Mouse (Mus musculus): ENCODE results near the gene Rftn1. TPM values are rescaled to one million over a fixed set of nuclear protein-coding genes. Genes with fewer than 3 reads are reported as not detected.

Rftn1 gene
- polyA plus RNA-seq, 2 experiments = 14.6 to 15.0 TPM

DNA sequence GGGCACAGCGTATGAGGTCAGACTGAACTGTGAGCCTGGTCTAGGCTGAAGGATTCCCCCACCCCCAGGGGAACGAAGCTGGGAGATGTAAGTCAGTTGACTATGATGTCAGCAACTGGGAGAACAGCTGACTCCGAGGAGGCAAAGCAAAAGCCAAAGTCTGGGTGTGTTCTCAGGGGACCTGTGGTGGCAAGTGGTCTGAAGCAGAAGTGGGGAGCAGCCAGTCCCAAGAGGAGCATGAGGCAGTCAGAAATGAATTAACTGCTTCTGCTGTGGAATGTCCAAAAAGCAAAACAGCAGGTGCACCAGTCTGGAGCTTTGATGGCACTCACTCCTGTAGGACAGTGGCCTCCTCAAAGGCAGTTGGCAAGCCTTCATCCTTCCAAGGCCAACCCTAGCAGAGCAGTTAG, 7.9 kb downstream of the Rftn1 start:
- no peak for TF ChIP-seq POLR2A (IDR thresholded peaks at IDR 0.05; ENCODE audit: borderline replicate concordance, extremely low read depth, insufficient read depth, insufficient read length)
- 0 out of 2 replicates have a peak, but pooled peaks cover 2% of the 10 kb centered on the region for H3K4me1 ChIP-seq (ENCODE audit: control insufficient read depth, insufficient read depth, low read length)
- H3K9ac ChIP-seq (ENCODE audit: low read depth, low read length, severe bottlenecking) = no peak overlapping the region
- H3K4me3 ChIP-seq (replicated peaks; ENCODE audit: low read length) = no peak overlapping the region
- ATAC-seq (ENCODE audit: low FRiP score, low read depth) (no peak), DNase-seq (ENCODE audit: low spot score) (no peak)
- H3K27ac ChIP-seq (replicated peaks; ENCODE audit: low read depth, low read length) = no peak overlapping the region
- H3K4me2 ChIP-seq (replicated peaks; ENCODE audit: low read depth, low read length, severe bottlenecking) = no peak overlapping the region
- WGBS = 78% methylated on average over 3 of the region's 3 CpGs
- no peaks in the 10 kb centered on the region for H3K27me3 ChIP-seq (ENCODE audit: control insufficient read depth, insufficient read depth, low read length)
- peaks cover 4% of the 10 kb centered on the region; the same call in 1 of the 2 replicates for H3K9me3 ChIP-seq (ENCODE audit: control insufficient read depth, low read length)
- no peaks in the 10 kb centered on the region for H3K36me3 ChIP-seq (ENCODE audit: control insufficient read depth, insufficient read depth, low read length)

DNA sequence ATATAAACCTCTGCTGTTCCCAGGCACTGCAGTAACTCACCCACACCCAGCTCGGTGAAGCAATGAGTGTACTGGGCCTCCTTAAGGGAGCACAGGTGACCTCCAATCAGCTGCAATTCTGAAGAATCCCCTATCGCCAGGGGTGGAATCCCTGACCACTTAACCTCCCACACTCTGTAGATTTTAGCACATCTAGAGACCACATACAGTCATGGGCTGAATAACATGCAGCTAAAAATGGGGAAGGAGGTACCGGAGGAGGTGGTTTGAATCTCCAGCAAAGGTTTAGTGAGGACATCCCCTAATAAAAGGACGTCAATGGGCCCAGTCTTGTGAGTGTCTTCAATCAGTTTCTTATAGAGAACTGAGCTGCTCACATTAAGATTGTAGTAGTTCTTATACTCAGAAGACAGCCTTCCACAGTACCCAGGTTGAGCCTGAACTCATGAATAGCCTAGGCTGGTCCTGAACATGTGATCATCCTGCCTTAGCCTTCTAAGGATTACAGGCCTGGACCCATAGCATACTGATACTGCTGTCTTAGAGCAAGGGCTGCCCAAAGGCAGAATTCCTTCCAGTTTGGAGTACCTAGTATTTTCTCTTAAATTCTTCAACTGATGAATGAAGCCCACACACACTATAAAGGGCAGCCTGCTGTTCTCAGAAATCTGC, 9.4 kb downstream of the Rftn1 start:
- H3K4me2 ChIP-seq (replicated peaks; ENCODE audit: low read depth, low read length, severe bottlenecking) = no peak overlapping the region
- 0 out of 2 replicates have a peak, but pooled peaks cover 2% of the 10 kb centered on the region for H3K4me1 ChIP-seq (ENCODE audit: control insufficient read depth, insufficient read depth, low read length)
- H3K27me3 ChIP-seq (ENCODE audit: control insufficient read depth, insufficient read depth, low read length) = no peaks in the 10 kb centered on the region
- H3K9me3 ChIP-seq (ENCODE audit: control insufficient read depth, low read length) = peaks cover 4% of the 10 kb centered on the region; the same call in 1 of the 2 replicates
- DNase-seq (ENCODE audit: low spot score) (no peak), ATAC-seq (ENCODE audit: low FRiP score, low read depth) (no peak)
- no peaks in the 10 kb centered on the region for H3K36me3 ChIP-seq (ENCODE audit: control insufficient read depth, insufficient read depth, low read length)
- no peak overlapping the region for H3K9ac ChIP-seq (ENCODE audit: low read depth, low read length, severe bottlenecking)
- WGBS = 89% methylated on average over 4 of the region's 4 CpGs
- no peak overlapping the region for H3K27ac ChIP-seq (replicated peaks; ENCODE audit: low read depth, low read length)
- no peak for TF ChIP-seq POLR2A (IDR thresholded peaks at IDR 0.05; ENCODE audit: borderline replicate concordance, extremely low read depth, insufficient read depth, insufficient read length)
- no peak overlapping the region for H3K4me3 ChIP-seq (replicated peaks; ENCODE audit: low read length)

DNA sequence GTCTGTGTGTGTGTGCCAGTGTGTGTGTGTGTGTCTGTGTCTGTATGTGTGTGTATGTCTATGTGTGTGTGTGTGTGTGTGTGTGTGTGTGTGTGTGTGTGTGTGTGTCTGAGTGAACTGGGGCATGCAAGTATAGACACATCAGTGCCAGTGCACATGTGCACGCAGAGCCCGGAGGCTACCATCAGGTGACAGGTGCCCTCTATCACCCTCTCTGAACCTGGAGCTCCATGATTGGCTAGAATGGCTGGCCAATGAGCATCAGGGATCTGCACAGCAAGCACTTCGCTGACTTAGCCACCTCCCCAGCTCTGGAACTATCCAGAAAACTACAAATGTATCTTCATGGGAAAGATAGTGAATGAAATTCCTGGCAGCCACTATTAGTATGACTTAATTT, 16.7 kb downstream of the Rftn1 start:
- H3K36me3 ChIP-seq (ENCODE audit: control insufficient read depth, insufficient read depth, low read length) = no peaks in the 10 kb centered on the region
- TF ChIP-seq POLR2A (IDR thresholded peaks at IDR 0.05; ENCODE audit: borderline replicate concordance, extremely low read depth, insufficient read depth, insufficient read length) = no peak
- no peak overlapping the region for H3K27ac ChIP-seq (replicated peaks; ENCODE audit: low read depth, low read length)
- H3K27me3 ChIP-seq (ENCODE audit: control insufficient read depth, insufficient read depth, low read length) = no peaks in the 10 kb centered on the region
- 95% methylated on average over 3 of the region's 3 CpGs for WGBS
- H3K4me3 ChIP-seq (replicated peaks; ENCODE audit: low read length) = no peak overlapping the region
- H3K9ac ChIP-seq (ENCODE audit: low read depth, low read length, severe bottlenecking) = no peak overlapping the region
- ATAC-seq (ENCODE audit: low FRiP score, low read depth) = no peak
- DNase-seq (ENCODE audit: low spot score) = no peak
- H3K4me2 ChIP-seq (replicated peaks; ENCODE audit: low read depth, low read length, severe bottlenecking) = no peak overlapping the region
- H3K9me3 ChIP-seq (ENCODE audit: control insufficient read depth, low read length) = peaks cover 4% of the 10 kb centered on the region; the same call in 1 of the 2 replicates
- H3K4me1 ChIP-seq (ENCODE audit: control insufficient read depth, insufficient read depth, low read length) = no peaks in the 10 kb centered on the region

DNA sequence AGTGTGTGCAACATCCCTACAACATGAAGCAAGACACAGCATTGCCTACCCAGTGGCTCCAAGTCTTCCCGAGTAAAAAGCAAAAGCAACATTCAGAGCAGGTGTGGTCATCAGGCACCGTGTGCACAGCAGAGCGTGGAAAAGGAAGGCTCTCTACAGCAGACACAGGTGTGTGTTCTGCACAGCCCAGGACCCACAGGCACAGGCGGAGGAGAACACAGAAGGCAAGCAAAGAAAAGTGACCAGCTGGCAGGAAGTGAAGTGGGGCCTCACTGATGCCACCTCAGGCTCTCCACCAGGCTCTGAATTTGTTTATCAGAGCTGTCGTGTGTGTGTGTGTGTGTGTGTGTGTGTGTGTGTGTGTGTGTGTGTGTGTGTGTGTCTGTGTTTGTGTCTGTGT, 17.1 kb downstream of the Rftn1 start:
- no peak overlapping the region for H3K9ac ChIP-seq (ENCODE audit: low read depth, low read length, severe bottlenecking)
- H3K27me3 ChIP-seq (ENCODE audit: control insufficient read depth, insufficient read depth, low read length) = no peaks in the 10 kb centered on the region
- no peak for ATAC-seq (ENCODE audit: low FRiP score, low read depth)
- no peak overlapping the region for H3K4me2 ChIP-seq (replicated peaks; ENCODE audit: low read depth, low read length, severe bottlenecking)
- H3K36me3 ChIP-seq (ENCODE audit: control insufficient read depth, insufficient read depth, low read length) = no peaks in the 10 kb centered on the region
- 92% methylated on average over 5 of the region's 5 CpGs for WGBS
- H3K27ac ChIP-seq (replicated peaks; ENCODE audit: low read depth, low read length) = no peak overlapping the region
- H3K4me3 ChIP-seq (replicated peaks; ENCODE audit: low read length) = no peak overlapping the region
- H3K9me3 ChIP-seq (ENCODE audit: control insufficient read depth, low read length) = peaks cover 4% of the 10 kb centered on the region; the same call in 1 of the 2 replicates
- no peaks in the 10 kb centered on the region for H3K4me1 ChIP-seq (ENCODE audit: control insufficient read depth, insufficient read depth, low read length)
- TF ChIP-seq POLR2A (IDR thresholded peaks at IDR 0.05; ENCODE audit: borderline replicate concordance, extremely low read depth, insufficient read depth, insufficient read length) = no peak
- DNase-seq (ENCODE audit: low spot score) = no peak

DNA sequence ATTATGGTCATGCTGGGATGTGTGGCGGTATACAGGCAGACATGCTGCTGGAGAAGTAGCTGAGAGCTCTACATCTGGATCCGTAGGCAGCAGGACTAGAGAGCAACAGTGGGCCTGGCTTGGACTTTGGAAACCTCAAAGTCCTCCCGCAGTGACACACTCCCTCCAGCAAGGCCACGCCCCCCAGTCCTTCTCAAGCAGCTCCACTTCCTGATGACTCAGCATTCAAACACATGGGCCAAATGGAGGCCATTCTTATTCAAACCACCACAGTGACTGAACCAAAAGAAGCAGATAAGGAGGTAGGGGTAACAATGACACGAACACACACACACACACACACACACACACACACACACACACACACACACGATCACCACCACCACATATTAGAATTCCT, 17.7 kb downstream of the Rftn1 start:
- no peak overlapping the region for H3K27ac ChIP-seq (replicated peaks; ENCODE audit: low read depth, low read length)
- 91% methylated on average over 6 of the region's 6 CpGs for WGBS
- ATAC-seq (ENCODE audit: low FRiP score, low read depth) = no peak
- no peak for DNase-seq (ENCODE audit: low spot score)
- H3K9me3 ChIP-seq (ENCODE audit: control insufficient read depth, low read length) = peaks cover 2% of the 10 kb centered on the region; the same call in 1 of the 2 replicates
- H3K36me3 ChIP-seq (ENCODE audit: control insufficient read depth, insufficient read depth, low read length) = no peaks in the 10 kb centered on the region
- no peak overlapping the region for H3K4me3 ChIP-seq (replicated peaks; ENCODE audit: low read length)
- H3K4me1 ChIP-seq (ENCODE audit: control insufficient read depth, insufficient read depth, low read length) = no peaks in the 10 kb centered on the region
- H3K4me2 ChIP-seq (replicated peaks; ENCODE audit: low read depth, low read length, severe bottlenecking) = no peak overlapping the region
- no peak for TF ChIP-seq POLR2A (IDR thresholded peaks at IDR 0.05; ENCODE audit: borderline replicate concordance, extremely low read depth, insufficient read depth, insufficient read length)
- H3K27me3 ChIP-seq (ENCODE audit: control insufficient read depth, insufficient read depth, low read length) = no peaks in the 10 kb centered on the region
- H3K9ac ChIP-seq (ENCODE audit: low read depth, low read length, severe bottlenecking) = no peak overlapping the region

Measured in limb, embryonic 14.5 days (tissue).